Mouse (Mus musculus) ES-CJ7 (cell line): ENCODE results near the gene Inip.

ENCODE experiments used
- DNase-seq: peaks from one replicate; pipeline ENCODE4 v3.0.0; 2011; ENCODE audit warnings: low read depth, low spot score

The Inip gene

DNA sequence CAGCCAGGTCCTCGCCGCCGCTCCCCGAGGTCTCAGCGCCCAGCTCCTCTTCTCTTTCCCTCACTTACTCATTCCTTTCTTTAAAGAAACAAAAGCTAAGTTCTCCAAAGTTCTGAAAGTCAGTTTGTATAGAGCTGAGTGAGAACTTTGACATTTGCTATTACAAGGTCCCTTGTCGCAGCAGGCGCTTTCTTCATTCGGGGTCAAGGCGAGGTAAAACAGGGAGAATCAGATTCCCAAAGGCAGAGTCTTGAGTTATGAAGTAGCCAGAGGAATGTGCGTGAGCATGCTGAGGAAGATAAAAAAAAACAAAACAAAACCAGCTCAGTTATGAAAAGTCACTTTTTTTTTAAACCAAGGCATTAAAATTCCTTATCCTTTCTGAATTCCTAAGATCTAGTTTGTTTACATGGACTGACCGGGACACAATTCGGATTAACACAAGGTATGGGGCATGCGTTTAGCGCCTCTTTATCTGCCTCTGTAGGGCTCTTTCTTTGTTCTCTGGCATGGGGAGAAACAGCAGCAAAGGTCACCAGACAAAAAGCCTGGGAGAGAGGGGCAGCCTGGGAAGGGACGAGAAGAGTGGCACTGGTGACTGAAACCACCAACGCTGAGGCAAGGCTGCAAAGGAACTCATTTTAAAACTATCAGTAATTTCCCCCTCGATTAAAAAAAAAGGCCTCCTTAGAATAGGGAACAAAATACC lies 29.1 kb downstream of the Inip start:
- no peak for DNase-seq

DNA sequence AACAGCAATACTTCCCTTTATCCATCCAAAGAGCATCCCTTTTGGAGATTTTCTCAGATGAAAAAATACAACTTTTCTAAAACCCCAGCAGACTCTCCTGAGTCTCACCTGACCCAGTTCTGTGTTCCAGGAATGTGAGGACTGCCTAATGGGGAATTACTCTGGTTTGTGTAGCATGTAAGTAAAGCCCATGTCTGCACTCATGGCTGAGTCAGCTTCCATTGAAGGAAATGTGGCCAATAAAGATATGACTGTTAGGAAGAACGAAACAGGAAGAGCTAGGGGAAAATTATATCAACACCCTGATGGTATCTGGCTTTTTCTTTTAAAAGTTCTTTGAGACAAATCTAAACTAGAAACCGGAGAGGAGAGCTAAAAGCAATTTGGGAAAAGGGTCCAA lies 33.7 kb downstream of the Inip start:
- no peak for DNase-seq

DNA sequence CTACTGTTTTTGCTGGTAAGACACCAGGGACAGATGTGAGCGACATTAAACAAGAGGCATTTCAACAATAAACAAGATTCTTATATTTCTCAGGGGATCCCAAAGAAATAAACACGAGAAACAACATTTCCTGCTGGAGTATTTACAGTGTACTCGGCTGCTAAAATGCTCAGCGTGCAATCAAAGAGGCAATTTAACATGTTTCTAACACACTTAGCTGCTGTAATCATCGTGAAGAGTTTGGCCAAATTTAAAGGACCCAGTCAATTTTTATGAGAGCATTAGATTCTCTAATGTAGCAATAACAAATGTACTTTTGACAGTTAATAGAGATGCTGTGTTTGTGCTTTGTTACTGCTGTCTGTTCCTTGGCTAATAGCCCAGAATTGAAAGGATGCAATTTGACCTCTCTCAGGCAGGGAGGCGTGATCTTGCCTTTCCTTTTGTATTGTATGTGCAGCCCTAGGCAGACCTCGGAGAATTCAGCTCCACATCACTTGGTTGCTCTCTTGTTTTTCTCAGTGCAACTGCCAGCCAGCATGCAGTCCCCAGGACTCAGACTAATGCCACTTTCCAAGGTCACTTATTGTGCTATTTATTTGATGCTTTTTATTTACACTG lies 35.9 kb downstream of the Inip start:
- DNase-seq = no peak

DNA sequence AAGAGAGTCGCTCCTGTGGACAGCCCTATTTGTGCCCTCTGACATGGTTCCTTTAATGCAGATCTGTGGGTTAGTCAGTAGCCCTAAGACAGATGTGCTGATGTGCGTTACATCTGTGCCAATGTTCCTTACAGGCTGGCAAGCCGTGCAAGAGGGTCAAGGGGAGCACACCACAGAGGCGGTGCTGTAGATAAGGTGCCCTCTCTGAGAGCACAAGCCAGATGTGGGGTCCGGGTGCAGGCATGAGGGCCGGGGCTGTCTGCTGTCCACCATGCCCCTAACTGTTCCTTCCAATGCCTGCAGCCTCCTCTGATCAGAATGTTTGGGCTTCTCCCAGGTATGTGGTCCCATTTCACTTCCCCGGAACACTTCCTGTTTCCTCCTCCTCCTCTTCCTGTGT lies 36.4 kb downstream of the Inip start:
- no peak for DNase-seq

DNA sequence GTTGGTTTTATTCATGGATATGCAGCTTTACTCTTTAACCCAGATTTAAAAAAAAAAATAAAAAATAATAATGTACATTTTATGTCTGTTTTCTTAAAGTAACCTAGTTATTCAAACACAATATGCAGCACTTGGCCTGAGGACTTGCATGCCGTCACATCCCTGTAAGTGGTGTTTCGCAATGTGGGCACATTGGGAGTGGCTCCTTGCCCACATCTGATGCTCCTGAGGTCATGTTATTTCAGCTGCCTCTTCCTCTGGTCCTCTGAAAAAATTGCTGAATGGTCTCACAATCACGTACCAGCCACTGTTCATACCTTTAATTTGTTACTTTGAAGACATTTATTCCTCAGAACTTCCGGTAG lies 40.0 kb downstream of the Inip start:
- no peak for DNase-seq

DNA sequence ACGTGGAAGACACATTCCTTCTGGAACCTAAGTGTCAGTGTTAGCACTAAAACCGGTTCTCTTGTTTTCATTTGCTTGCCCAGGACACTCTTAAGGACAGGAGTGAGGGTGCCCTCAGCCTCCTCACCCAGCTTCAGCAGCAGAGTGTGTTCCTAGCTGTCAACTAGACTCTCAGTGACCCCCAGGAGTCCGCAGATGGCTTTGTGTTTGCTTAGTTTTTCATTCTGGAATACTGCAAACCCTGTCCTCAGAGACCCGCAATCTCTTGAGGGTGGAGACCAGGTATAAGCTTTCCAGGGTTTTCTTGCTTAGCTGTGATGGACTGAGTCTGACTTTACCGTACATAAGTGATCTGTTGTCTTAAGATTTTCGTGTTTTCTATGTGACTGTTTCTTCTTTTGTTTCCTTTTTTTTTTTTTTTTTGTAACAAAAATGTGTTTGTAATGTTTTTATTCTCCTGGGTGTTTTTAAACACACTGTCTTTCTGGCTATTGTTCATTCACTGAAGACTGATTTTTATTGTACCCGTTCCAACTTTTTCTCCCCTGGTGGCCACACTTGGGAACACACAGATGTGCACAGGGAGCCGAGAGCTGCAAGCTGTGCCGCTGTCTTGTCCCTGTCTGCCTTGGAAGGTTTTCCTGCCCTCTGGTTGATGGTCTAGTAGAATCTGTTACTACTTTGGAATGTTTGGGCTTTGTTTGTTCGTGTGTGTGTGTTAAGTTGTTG lies 40.6 kb downstream of the Inip start:
- DNase-seq = peak; percentile 38

DNA sequence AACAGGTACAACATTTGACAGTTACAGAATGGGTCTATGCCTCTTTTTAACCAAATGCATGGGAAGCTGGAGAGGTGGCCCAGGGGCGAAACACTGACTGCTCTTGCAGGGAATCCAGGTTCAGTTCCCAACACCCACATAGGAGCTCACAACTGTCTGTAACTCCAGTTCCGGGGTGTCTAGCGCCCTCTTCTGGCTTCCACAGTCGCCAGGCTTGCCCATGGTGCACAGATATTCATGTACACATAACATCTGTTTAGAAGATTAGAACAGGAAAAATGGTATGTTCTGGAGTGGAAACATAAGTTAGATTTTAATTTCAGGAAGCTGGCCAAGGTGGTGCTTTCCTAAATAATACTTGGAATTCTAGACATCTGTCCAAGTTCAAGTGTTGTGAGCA lies 41.4 kb downstream of the Inip start:
- peak; percentile 46 for DNase-seq

DNA sequence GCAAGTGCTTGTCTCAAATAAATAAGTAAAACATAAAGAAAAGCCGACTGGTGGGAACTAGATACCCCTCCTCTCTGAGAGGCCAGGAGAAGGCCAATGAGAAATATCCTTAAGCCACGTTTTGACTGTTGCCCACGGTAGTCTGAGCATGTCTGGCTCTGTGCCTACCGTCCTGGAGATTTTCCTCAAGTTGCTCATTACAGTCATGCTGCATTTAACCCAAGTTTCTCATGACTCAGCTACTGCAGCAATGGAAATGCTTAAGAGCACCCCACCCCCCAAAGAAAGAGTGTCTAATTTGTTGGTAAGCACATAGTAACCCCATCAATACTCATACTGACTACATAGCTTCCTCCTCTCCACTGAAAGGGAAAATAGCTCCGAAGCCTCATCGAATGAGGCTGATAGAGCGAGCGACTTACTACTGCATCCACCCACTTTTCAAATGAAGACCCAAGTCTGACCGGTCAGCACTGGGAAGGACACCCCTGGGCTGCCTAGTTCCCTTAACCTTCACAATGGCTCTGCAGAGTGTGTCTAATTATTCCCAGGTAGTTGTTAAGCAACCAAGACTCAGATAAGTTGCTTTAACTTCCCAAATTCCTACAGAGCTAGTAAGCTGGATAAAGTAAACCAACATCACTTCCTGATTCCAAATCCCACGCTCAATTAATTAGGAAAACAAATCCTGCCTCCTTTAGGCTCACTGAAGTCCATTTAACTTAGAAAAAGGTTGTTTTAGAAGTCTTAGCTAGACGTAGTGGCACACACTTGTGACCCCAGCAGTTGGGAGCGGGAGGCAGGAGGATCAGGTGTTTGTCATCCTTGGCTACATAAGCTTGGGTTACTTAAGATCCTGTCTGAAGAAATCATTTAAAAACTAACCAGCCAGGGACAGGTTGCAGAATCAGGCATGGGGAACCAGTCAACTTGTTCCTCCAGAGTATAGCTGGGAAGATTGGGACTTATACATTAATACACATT lies 43.6 kb downstream of the Inip start:
- DNase-seq = no peak

DNA sequence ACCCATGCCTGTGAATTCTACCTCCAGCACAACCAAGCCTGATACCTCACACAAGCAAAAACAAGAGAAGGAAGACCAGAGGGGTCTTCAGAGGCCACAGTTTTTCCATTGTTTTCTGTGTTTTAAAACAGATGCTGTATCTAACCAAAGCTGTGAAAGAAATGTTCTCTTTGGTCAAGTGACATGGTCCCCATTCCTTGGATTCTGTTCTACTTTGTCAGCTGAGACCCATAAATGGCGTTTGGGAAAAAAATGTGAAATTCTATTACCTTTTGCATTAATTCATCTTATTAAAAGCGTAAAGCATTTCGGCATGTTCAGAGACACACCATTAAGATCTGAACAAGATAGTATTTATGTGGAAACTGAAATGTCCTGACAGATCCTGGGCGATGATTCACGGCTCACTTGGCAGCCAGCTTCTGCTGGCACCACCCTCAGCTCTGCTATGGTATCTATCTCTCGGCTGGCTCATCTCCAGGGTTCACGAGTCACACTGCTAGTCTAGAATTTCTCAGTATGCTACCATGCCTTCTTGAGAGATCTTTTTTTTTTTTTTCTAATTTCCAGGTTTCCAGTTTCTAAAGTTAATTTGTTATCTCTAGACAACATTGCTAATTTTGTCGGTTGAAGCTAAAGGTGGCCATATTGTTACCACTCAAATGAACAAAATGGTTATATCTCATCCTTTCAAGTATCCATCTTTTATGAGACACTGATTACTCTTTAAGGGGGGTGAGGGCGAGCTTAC lies 44.9 kb downstream of the Inip start:
- no peak for DNase-seq

DNA sequence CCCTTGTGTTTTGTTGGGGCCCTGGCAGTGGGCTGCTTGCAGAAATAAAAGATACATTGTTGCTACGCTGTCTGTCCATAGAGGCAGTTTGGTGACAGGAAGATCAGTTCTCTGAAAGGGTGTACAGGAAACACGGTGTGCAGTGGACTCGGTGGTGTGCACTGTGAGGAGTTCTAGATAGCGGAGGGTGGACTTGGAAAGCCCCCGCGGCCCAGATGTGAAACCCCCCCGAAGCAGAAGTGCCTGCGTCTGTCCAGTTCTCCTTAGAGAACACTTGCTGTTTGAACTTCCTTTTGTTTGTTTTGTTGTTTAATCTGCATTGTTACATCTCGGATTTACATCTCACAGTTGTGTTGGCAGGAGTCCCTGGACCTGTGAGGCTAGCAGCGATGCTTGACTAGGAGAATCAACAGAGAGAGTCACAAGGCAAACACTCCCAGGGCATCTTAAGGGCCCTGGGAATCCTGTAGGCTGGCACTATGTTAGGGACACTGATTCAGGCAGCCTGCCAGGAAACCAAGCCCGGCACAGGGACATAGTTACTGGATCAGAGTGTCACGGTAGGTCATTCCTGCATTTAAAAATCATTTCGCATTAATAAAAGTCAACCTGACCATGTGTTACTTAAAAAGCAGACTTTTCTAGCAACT lies 47.8 kb downstream of the Inip start:
- no peak for DNase-seq

DNA sequence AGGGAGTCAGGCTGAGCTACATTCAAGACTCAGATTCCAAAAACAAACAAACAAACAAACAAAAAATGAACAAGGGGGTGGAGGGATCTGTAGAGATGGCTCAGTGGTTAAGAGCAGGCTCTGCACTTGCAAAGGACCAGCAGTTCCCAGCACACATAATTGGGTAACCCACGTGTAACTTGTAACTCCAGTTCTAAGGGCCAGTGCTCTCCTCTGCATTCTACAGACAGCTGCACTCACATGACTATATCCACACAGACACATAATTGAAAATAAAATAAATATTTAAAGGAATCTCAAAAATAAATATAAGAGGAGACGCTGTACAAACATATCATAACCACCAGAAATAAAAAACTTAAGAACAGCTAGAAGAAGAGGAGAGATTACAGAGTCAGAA lies 61.5 kb downstream of the Inip start:
- DNase-seq = no peak

DNA sequence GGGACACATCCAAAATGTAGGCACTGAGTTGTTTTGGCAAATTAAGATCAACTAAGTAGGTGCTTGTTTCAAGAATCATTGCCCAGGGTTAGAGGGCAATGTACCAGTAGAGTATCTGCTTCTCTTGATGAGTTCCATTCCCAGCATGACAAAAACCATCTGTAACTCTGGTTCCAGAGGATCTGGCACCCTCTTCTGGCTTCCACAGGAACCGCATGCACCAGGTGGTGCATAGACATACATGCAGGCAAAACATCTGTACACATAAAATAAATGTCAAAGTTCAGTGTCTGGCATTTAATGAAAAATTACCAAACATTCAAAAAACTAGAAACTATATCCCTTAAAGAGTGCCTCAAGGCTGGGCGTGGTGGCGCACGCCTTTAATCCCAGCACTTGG lies 62.1 kb downstream of the Inip start:
- DNase-seq = peak; percentile 39

DNA sequence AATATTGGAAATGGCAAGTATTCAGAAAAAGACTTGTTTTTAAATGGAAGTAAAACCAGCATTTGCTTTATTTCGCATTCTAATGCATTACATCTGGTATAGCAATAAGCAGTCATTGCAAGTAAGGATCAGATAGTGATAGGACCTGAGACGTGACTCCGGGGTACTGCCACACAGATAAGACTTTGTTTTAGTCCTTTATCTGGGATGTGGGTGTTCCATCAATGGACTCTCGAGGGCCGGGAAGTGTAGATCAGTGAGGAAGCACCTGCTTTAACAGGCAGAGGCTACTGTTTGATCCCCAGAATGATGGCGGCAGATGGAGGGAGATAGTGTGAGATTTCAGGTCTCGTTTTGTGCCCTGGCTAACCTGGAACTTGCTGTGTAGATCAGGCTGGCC lies 69.8 kb downstream of the Inip start:
- no peak for DNase-seq

DNA sequence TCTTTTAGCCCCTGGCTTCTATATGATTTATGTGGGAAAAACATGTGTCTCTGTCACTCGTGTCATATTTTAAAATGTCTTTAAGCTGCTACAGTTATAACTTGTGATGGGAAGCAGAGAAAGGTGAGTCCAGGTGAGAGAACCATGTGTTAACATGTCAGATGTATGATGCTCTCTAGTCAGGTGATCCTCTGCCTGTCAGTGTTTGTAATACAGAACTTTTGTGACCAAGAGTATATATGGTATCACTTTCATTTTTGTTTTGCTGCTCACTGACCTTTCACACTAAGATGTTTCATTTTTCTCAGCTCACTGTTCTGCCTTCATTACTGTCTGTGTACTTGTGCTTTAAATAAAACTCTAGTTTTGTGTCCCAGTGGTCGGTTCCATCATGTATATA lies 72.5 kb downstream of the Inip start:
- DNase-seq = no peak

DNA sequence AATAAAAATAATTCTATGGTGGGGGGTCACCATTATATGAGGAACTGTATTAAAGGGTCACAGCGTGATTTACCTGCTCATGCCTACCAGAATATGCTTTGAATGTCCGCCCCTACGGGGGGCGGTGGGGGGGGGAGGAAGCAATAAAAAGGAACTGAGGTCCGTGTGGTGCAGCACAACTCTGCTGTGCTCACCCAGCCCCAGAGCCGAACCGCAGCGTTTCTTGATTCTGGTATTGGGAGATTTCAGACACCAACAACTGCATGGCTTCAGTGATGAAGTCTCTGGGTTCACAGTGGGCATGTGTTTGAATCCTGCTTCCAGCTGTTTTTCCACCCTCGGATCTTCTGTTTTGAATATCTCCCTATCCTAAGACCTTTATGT lies 73.5 kb downstream of the Inip start:
- no peak for DNase-seq

DNA sequence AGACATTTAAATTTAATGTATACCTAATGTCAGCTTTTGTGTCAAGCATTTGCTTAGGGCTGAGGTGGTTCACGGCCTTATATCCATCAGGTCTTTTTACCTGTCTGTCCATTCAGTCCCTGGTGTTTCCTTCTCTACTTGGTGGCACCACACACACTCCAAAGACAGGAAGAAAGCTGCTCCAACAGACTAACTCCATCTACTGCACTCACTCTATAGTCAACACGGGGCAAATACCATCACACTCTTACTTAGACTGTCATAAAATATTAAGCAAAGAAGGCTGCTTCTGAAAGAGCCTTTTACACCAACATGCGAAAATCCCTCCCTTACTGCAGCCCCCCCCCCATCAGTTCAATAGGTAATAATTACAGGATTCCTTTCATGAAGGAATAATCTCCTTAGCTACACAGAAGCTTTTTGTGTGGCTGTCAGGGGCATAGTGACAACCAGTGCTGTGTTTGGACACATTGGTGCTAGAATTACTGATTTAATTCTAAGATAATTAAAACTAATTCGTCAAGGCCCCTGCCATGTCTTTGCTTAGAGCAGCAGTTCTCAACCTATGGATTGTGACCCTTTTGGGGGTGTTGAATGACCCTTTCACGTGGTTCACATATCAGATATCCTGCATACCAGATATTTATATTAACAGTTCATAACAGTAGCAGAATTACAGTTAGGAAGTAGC lies 74.1 kb downstream of the Inip start:
- no peak for DNase-seq

DNA sequence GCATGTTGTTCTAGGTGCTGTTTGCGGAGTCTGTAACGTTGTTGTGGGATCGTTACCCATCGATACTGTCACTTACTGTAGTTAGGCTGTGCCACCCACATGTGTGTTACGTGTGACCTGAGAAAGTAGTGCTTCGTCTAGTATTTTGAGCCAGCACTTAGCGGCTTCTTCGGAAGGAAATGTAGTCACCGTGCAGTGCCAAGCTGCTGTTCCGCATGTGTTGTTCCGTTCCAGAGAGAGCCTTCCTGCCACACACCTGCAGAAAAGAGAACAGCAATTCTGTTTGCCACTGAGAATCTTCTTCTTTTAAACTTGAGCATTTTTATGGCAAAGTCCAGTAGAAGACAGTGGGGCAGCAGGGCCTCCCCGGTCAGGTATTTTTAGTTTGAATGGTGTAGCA lies 74.9 kb downstream of the Inip start:
- no peak for DNase-seq

DNA sequence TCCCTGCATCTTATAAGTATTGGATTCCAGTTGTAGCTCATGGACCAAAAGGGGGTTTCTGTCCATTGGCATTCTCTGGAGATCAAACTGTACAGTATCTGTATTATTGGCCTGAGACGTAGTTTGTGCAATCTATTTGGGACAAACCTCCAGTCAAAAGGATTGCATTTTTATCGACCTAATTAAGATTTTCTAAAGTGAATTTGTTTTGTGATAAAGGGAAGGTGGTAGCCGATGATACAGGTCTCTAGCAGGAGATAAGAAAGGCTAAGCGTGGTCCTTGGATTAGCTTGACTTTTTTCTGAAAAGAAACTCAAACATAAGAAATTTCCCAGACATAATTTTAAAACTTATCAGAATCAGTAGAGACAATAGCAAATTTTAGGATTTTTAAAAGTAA lies 75.8 kb downstream of the Inip start:
- DNase-seq = no peak

DNA sequence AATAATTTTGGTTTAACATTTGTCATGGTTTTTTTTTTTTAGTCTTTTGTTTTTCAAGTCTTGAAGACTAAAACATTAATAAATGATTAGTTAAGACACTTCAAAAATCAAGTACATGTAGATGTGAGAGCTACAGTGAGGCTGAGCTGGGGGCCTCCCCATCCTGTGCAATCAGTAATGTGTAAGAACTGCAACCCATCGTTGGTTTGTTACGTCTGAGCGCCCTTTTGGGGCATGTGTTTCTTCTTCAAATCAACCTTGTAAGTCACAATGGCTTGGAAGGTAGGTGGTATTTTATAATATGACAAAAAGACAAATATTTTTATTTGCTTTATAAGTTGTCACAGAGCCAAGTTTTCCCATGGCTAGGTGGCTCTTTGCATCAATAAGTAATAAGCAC lies 79.6 kb downstream of the Inip start:
- no peak for DNase-seq
